Comparison of ENCODE assay signal across 11 mouse cellular contexts in the genomic region with DNA sequence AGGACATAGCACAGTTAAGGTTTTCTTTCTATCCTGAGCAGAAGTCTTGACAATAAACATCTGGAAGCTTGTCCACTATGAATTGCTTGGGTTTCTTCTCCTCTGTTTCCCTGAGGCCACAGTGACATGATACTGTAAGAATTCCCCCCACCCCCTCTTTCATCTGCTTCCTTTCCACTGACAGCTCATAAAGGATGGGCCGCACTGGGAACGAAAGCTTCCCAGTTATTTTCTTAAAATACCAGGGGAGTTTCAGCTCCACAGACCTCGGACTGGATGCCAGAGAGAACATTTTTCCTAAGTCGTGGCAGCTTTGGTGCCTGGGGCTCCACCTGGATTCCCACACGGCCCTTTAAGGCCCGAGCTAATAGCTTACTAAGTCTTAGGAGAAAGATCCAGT. TPM values are rescaled to one million over a fixed set of nuclear protein-coding genes. Genes with fewer than 3 reads are reported as not detected.
DNase-seq lines count a peak whose midpoint lies in the region; ATAC-seq and TF ChIP-seq lines count a peak whose summit lies in the region.
"Had no signal": no experiment of that assay in that cellular context is flagged by ENCODE, and none has a peak within 500 bp of the region (broad histone marks: within the 10 kb centered on the region; RNA-seq: fewer than 3 reads in every experiment).

No protein-coding gene starts in this region.

- no peaks in the 10 kb centered on the region for H3K27me3 ChIP-seq in intestine, embryonic 14.5 days (replicated peaks; ENCODE audit: control insufficient read depth, insufficient read depth, low read length)
- no peaks in the 10 kb centered on the region for H3K27me3 ChIP-seq in intestine, postnatal 0 days (replicated peaks; ENCODE audit: control insufficient read depth, insufficient read depth, low read length)
- H3K27me3 ChIP-seq in intestine, embryonic 16.5 days (replicated peaks; ENCODE audit: control insufficient read depth, insufficient read depth, low read length) = no peaks in the 10 kb centered on the region
- H3K27me3 ChIP-seq: hindbrain, embryonic 15.5 days had no signal

- DNase-seq in intestine, embryonic 14.5 days (ENCODE audit: low spot score) = no peak
- peak; percentile 69 for DNase-seq in embryo, embryonic 10.5 days (ENCODE audit: low spot score)
- DNase-seq in lung, postnatal 10 days = peak; percentile 37
- no peak for DNase-seq in adrenal gland, adult (ENCODE audit: inconsistent age in 2 of 2, low spot score in 1 of 2)
- no peak for DNase-seq in left cerebral cortex, adult 18-20 months (ENCODE audit: low spot score in 2 of 2)
- DNase-seq in thymus, postnatal 4 days = no peak
- DNase-seq: cerebellum, adult 8-10 months had no signal

- no peak; the same call in 1 of the 2 replicates for ATAC-seq in intestine, embryonic 14.5 days (replicated peaks; ENCODE audit: low FRiP score, low TSS enrichment, low read depth)
- no peak for ATAC-seq in intestine, postnatal 0 days
- ATAC-seq in intestine, embryonic 16.5 days = 0 out of 2 replicates have a peak, but pooled peaks have one; percentile 28

- H3K9me3 ChIP-seq in intestine, embryonic 14.5 days (ENCODE audit: control insufficient read depth, low read length) = no peaks in the 10 kb centered on the region
- H3K9me3 ChIP-seq in intestine, postnatal 0 days (ENCODE audit: control insufficient read depth) = no peaks in the 10 kb centered on the region
- no peaks in the 10 kb centered on the region for H3K9me3 ChIP-seq in intestine, embryonic 16.5 days (ENCODE audit: control insufficient read depth, low read length)
- H3K9me3 ChIP-seq: hindbrain, embryonic 15.5 days had no signal

- H3K36me3 ChIP-seq in intestine, embryonic 14.5 days (ENCODE audit: control insufficient read depth, insufficient read depth, low read length) = no peaks in the 10 kb centered on the region
- no peaks in the 10 kb centered on the region for H3K36me3 ChIP-seq in intestine, postnatal 0 days (ENCODE audit: control insufficient read depth, insufficient read depth)
- H3K36me3 ChIP-seq in intestine, embryonic 16.5 days (ENCODE audit: control insufficient read depth, insufficient read depth, low read length) = no peaks in the 10 kb centered on the region
- H3K36me3 ChIP-seq: hindbrain, embryonic 15.5 days had no signal

- no peak for TF ChIP-seq CTCF in intestine, postnatal 0 days (IDR thresholded peaks at IDR 0.05; ENCODE audit: low read depth)

- H3K27ac ChIP-seq in intestine, embryonic 14.5 days (ENCODE audit: low read depth) = peak overlapping the region; percentile 87
- no peak overlapping the region for H3K27ac ChIP-seq in intestine, postnatal 0 days (ENCODE audit: low read depth, low read length)
- H3K27ac ChIP-seq in intestine, embryonic 16.5 days (ENCODE audit: low read length) = peak overlapping the region; percentile 61
- H3K27ac ChIP-seq: hindbrain, embryonic 15.5 days; left cerebral cortex, adult 2 months had no signal

- no peak overlapping the region for H3K4me3 ChIP-seq in intestine, embryonic 14.5 days (ENCODE audit: low read depth, low read length)
- no peak overlapping the region for H3K4me3 ChIP-seq in intestine, postnatal 0 days (ENCODE audit: low read depth, low read length)
- no peak overlapping the region for H3K4me3 ChIP-seq in intestine, embryonic 16.5 days (ENCODE audit: low read length)
- H3K4me3 ChIP-seq: hindbrain, embryonic 15.5 days; left cerebral cortex, adult 2 months had no signal

- no peak overlapping the region for H3K9ac ChIP-seq in intestine, embryonic 14.5 days (ENCODE audit: low read length)
- no peak overlapping the region for H3K9ac ChIP-seq in intestine, postnatal 0 days (ENCODE audit: low read depth, low read length)
- H3K9ac ChIP-seq in intestine, embryonic 16.5 days (ENCODE audit: low read depth, low read length) = no peak overlapping the region
- H3K9ac ChIP-seq: hindbrain, embryonic 15.5 days had no signal

- 16% methylated on average over 6 of the region's 6 CpGs for WGBS in intestine, embryonic 14.5 days
- WGBS in intestine, postnatal 0 days = 38% methylated on average over 6 of the region's 6 CpGs
- 31% methylated on average over 6 of the region's 6 CpGs for WGBS in intestine, embryonic 16.5 days

- H3K4me1 ChIP-seq in intestine, embryonic 14.5 days (replicated peaks; ENCODE audit: control insufficient read depth, insufficient read depth, low read length) = peaks cover 17% of the 10 kb centered on the region
- no peaks in the 10 kb centered on the region for H3K4me1 ChIP-seq in intestine, postnatal 0 days (replicated peaks; ENCODE audit: control insufficient read depth, insufficient read depth, low read length)
- peaks cover 6% of the 10 kb centered on the region; the same call in 1 of the 2 replicates for H3K4me1 ChIP-seq in intestine, embryonic 16.5 days (ENCODE audit: control insufficient read depth, insufficient read depth, low read length)
- H3K4me1 ChIP-seq: hindbrain, embryonic 15.5 days had no signal

- H3K4me2 ChIP-seq in intestine, embryonic 14.5 days (ENCODE audit: low read length) = peak overlapping the region; percentile 28; the same call in 1 of the 2 replicates
- no peak overlapping the region for H3K4me2 ChIP-seq in intestine, postnatal 0 days (replicated peaks; ENCODE audit: low read depth)
- H3K4me2 ChIP-seq in intestine, embryonic 16.5 days (ENCODE audit: low read depth, low read length) = 0 out of 2 replicates have a peak overlapping the region, but pooled peaks have one; percentile 19
- H3K4me2 ChIP-seq: hindbrain, embryonic 15.5 days had no signal

RNA-seq across cellular contexts. Expression of a gene that starts 22.2 kb away (rescaled TPM):
- 11.9 TPM in 2 replicates for polyA plus RNA-seq in intestine, embryonic 14.5 days (2014; fragmentation: Nextera tagmentation; extraction: Ambion mirVana)
- polyA plus RNA-seq in intestine, postnatal 0 days (2015; fragmentation: Nextera tagmentation; extraction: Ambion mirVana) = 5.1 and 5.5 TPM in 2 replicates
- polyA plus RNA-seq in intestine, embryonic 16.5 days (2015; fragmentation: Nextera tagmentation; extraction: Ambion mirVana) = 8.3 and 9.3 TPM in 2 replicates
- 10 to 100 TPM; 16.7 to 20.3 TPM for total RNA-seq in left cerebral cortex, adult 18-20 months (2021)

Comparison
In these comparisons a context has a peak if more than half of its experiments do, and no peak if none do; other contexts are left out.
1. DNase-seq: peak in embryo, embryonic 10.5 days (single experiment) and lung, postnatal 10 days (single experiment); none in intestine, embryonic 14.5 days (single experiment), adrenal gland, adult (0 of 2), left cerebral cortex, adult 18-20 months (0 of 2) and thymus, postnatal 4 days (single experiment).